Mouse (Mus musculus) lung, postnatal 0 days (tissue): ENCODE data around the gene Heatr5b.

Source experiments
- CTCF ChIP-seq: IDR thresholded peaks from 2 replicates; pipeline ENCODE4 v1.5.1; 2016; ENCODE audit warnings: antibody characterized with exemption, mild to moderate bottlenecking
- EP300 ChIP-seq: IDR thresholded peaks from 2 replicates; pipeline ENCODE4 v1.6.1; 2016; ENCODE audit warnings: antibody characterized with exemption, mild to moderate bottlenecking, control low read depth

DNA sequence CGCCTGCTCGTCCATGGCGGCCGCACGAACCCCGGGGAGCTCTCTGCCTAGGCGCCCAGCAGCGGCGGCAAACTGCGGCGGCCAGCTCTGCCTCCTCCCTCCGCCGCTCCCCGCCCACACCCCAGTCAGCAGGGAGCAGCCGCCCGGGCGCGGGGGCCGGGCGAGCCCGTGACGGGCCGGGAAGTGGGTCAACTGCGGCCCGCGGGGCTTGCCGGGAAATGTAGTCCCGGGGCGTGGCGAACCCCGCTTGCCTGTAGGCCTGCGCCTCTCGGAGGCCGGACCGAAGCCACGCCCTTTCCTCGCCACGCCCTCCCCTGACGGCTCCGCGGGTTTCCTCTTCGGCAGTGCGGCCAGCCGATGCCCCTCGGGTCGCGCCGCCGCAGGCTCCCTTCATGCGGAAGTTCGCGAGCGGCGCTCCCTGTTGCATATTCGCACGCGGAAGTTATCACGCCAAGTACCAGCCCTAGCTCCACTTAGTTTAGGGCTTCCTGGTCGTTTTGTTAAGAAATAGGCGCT, 98.6 kb downstream of the Heatr5b start:
- TF ChIP-seq CTCF (peak; percentile 2; the same call in 1 of the 2 replicates), EP300 (no peak)
